8 mouse cellular contexts compared by ENCODE assay signal in the genomic region with DNA sequence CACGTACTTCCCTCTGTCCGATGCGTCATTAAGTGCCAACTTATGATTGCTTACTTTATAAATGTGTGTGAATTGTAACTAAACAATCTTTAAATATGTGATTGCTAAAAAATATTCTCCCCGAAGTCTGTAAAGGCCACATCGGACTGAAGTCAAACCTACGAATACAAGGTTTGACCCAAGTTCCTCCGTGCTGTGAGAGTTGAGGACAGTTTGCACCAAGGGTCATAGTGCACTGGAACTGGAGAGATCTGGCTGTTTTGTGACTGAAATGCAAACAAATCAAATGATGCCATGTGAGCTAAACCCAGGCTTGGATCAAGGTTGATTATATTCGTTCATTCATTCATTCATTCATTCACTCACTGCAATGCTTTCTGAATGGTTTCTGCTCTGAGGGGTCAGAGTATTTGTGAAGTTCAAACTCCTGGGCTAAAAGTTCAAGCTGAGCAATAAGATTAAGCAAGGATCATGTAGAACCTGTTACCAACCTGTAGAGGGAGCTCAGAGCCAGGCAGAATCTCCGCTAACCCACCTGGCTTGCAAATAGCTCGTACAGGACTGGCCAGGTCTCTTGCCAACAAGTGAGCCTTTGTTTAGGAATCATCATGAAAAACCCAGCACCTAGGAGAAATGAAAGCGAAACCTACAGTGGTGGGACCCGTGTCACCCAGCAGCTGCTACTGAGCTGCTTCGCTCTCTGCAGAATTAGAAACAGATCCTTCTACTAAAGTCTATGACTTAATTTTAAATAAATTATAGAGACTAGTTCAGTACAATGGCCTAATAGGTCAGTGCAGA.
A peak's percentile ranks its signal among the peaks of the same experiment; 100 is the strongest.
DNase-seq lines count a peak whose midpoint lies in the region; ATAC-seq and TF ChIP-seq lines count a peak whose summit lies in the region.

No protein-coding gene starts in this region.

- peak; percentile 10 for DNase-seq in Patski (ENCODE audit: low read depth, low spot score)
- peak; percentile 58 for DNase-seq in cerebellum, adult 11-12 months
- DNase-seq in hindbrain, embryonic 10.5 days (ENCODE audit: low spot score): peak; percentile 60
- peak; percentile 32 to 62 for DNase-seq in layer of hippocampus, postnatal 14 days (ENCODE audit: low spot score in 2 of 2)
- DNase-seq in lung, postnatal 4 days: peak; percentile 58 to 65
- DNase-seq in retina, postnatal 7 days (ENCODE audit: low read depth, low spot score): peak; percentile 30
- DNase-seq in urinary bladder, adult 2 months (ENCODE audit: low spot score): no peak

- no peak overlapping the region for H3K4me2 ChIP-seq in forebrain, embryonic 15.5 days (replicated peaks)

- 53% methylated on average over 13 of the region's 13 CpGs for WGBS in forebrain, embryonic 15.5 days
- 56% methylated on average over 13 of the region's 13 CpGs for WGBS in hindbrain, embryonic 10.5 days

- H3K4me1 ChIP-seq in forebrain, embryonic 15.5 days: no peaks in the 10 kb centered on the region
- peaks cover 19% of the 10 kb centered on the region; the same call in 1 of the 2 replicates for H3K4me1 ChIP-seq in hindbrain, embryonic 10.5 days (replicated peaks)

- peaks cover 6% of the 10 kb centered on the region for H3K27me3 ChIP-seq in Patski
- no peaks in the 10 kb centered on the region for H3K27me3 ChIP-seq in forebrain, embryonic 15.5 days
- H3K27me3 ChIP-seq in hindbrain, embryonic 10.5 days (ENCODE audit: insufficient read depth, poor library complexity, severe bottlenecking): no peaks in the 10 kb centered on the region

- no peaks in the 10 kb centered on the region for H3K9me3 ChIP-seq in forebrain, embryonic 15.5 days
- no peaks in the 10 kb centered on the region for H3K9me3 ChIP-seq in hindbrain, embryonic 10.5 days

- peak; percentile 81 for TF ChIP-seq CTCF in Patski (IDR thresholded peaks at IDR 0.05)

- in situ Hi-C loops in Patski (cut with MboI; ENCODE audit: low pct_unique_long_range_greater_than_20kb): no loop called here

- ATAC-seq in Patski: peak; percentile 84
- peak; percentile 60 for ATAC-seq in forebrain, embryonic 15.5 days (replicated peaks)

- CTCF ChIA-PET in Patski (lab: Charles Lee): interaction anchor here (0.8 to 2.2 kb wide), 20 partner anchors 10 to 281 kb away, joined by 3 to 14 read pairs (median 4); no protein-coding TSS in a partner anchor

- H3K4me3 ChIP-seq in forebrain, embryonic 15.5 days: no peak overlapping the region
- H3K4me3 ChIP-seq in hindbrain, embryonic 10.5 days: no peak overlapping the region

- no peak overlapping the region for H3K9ac ChIP-seq in forebrain, embryonic 15.5 days (replicated peaks)

- H3K36me3 ChIP-seq in forebrain, embryonic 15.5 days: no peaks in the 10 kb centered on the region
- no peaks in the 10 kb centered on the region for H3K36me3 ChIP-seq in hindbrain, embryonic 10.5 days

- POLR2A ChIA-PET in Patski (lab: Charles Lee): interaction anchor here (0.6 kb wide), 1 partner anchor 341 kb away, joined by 3 read pairs; no protein-coding TSS in a partner anchor

- H3K27ac ChIP-seq in forebrain, embryonic 15.5 days (replicated peaks): no peak overlapping the region
- no peak overlapping the region for H3K27ac ChIP-seq in hindbrain, embryonic 10.5 days
